Mouse (Mus musculus) embryonic facial prominence, embryonic 12.5 days (tissue): Measurements from ENCODE around the gene Ankrd2. TPM values are rescaled to one million over a fixed set of nuclear protein-coding genes. Genes with fewer than 3 reads are reported as not detected.

ENCODE experiments used
- ATAC-seq: fragments of 200-750 bp; cut with Nextera tagmentation; 2 replicates; pipeline ENCODE4 v1.8.0; 2017; ENCODE audit not compliant: insufficient number of reproducible peaks, insufficient read depth, low FRiP score, low TSS enrichment
- H3K27ac ChIP-seq: fragments of 300-500 bp; sonication (generic); 2 replicates; pipeline ENCODE4 v1.5.1; 2016; ENCODE audit warnings: mild to moderate bottlenecking
- H3K27me3 ChIP-seq: fragments of 300-500 bp; sonication (generic); 2 replicates; pipeline ENCODE4 v1.6.1; 2016; ENCODE audit warnings: mild to moderate bottlenecking, moderate library complexity
- H3K36me3 ChIP-seq: fragments of 300-500 bp; sonication (generic); 2 replicates; pipeline ENCODE4 v1.6.1; 2016; ENCODE audit warnings: mild to moderate bottlenecking
- H3K4me1 ChIP-seq: fragments of 300-500 bp; sonication (generic); 2 replicates; pipeline ENCODE4 v1.6.1; 2016
- H3K4me2 ChIP-seq: fragments of 300-500 bp; sonication (generic); replicated peaks from 2 replicates; pipeline ENCODE4 v1.6.1; 2016; ENCODE audit warnings: mild to moderate bottlenecking, moderate library complexity
- H3K4me3 ChIP-seq: fragments of 300-500 bp; sonication (generic); 2 replicates; pipeline ENCODE4 v1.5.1; 2016; ENCODE audit warnings: mild to moderate bottlenecking
- H3K9ac ChIP-seq: fragments of 300-500 bp; sonication (generic); 2 replicates; pipeline ENCODE4 v1.6.1; 2016; ENCODE audit warnings: mild to moderate bottlenecking, moderate library complexity
- H3K9me3 ChIP-seq: fragments of 300-500 bp; sonication (generic); 2 replicates; pipeline ENCODE4 v1.6.1; 2016; ENCODE audit warnings: mild to moderate bottlenecking, moderate library complexity
- WGBS: fragments of 180-500 bp; shearing (Covaris S2); methylation state at CpG from one replicate; pipeline ENCODE4 v1.1.7; 2016; 5-methylcytosine and 5-hydroxymethylcytosine counted together
- polyA plus RNA-seq: library from polyadenylated mRNA; unstranded; fragments of >200 nt; fragmentation: Nextera tagmentation; extraction: Ambion mirVana; gene quantifications from 2 replicates; pipeline ENCODE4 v1.2.1, GENCODE M21; 2016

Ankrd2 gene
- polyA plus RNA-seq, 1 experiment from 2014 or later: 0.24 TPM

DNA sequence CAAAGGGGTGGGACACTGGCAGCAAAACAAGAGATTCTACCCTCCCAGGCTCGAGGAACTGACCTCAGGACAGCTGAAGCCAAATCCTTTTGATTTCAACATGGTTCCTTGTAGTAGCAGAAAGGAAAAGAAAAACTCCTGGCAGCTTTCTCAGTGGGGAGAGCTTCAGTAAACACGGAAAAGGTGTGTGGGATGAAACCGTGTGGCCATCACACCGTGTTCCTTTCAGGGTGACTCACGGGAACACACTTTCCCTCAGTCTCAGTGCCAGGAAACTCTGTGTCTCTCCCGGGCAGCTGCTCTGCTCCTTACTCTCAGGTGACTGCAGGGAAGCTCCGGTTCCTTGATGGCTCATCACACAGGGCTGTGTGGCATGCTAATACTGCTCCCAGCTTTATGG is 22.6 kb downstream of the Ankrd2 start:
- no peak overlapping the region for H3K4me2 ChIP-seq
- no peak overlapping the region for H3K4me3 ChIP-seq
- no peak overlapping the region for H3K27ac ChIP-seq
- H3K4me1 ChIP-seq: no peaks in the 10 kb centered on the region
- WGBS: 75% methylated on average over 7 of the region's 7 CpGs
- H3K36me3 ChIP-seq: no peaks in the 10 kb centered on the region
- no peak for ATAC-seq
- no peak overlapping the region for H3K9ac ChIP-seq
- H3K27me3 ChIP-seq: no peaks in the 10 kb centered on the region
- no peaks in the 10 kb centered on the region for H3K9me3 ChIP-seq

DNA sequence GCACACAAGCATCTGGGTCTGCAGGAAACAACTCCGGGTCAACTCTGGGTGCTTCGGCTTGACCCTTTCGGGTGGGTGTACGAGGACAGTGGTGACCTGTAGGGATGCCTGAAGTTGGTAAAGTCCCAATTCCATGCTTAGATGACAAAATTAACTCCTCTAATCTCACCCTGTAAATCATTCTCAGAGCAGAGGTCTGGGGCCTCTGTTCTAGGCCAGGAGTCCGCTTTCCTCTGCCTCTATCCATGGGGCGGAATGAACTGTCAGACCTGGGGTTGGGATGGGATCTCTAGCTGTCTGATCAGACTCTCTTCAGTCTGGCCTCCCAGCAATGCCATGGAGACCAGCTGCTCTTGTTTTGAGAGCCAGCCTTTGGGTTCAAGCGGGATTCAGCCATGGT is 25.6 kb downstream of the Ankrd2 start:
- WGBS: 88% methylated on average over 7 of the region's 7 CpGs
- Histone ChIP-seq H3K4me2 (no peak overlapping the region), H3K4me3 (no peak overlapping the region), H3K27me3 (no peaks in the 10 kb centered on the region), H3K9me3 (no peaks in the 10 kb centered on the region), H3K36me3 (no peaks in the 10 kb centered on the region), H3K9ac (no peak overlapping the region), H3K4me1 (no peaks in the 10 kb centered on the region), H3K27ac (no peak overlapping the region)
- ATAC-seq: no peak

DNA sequence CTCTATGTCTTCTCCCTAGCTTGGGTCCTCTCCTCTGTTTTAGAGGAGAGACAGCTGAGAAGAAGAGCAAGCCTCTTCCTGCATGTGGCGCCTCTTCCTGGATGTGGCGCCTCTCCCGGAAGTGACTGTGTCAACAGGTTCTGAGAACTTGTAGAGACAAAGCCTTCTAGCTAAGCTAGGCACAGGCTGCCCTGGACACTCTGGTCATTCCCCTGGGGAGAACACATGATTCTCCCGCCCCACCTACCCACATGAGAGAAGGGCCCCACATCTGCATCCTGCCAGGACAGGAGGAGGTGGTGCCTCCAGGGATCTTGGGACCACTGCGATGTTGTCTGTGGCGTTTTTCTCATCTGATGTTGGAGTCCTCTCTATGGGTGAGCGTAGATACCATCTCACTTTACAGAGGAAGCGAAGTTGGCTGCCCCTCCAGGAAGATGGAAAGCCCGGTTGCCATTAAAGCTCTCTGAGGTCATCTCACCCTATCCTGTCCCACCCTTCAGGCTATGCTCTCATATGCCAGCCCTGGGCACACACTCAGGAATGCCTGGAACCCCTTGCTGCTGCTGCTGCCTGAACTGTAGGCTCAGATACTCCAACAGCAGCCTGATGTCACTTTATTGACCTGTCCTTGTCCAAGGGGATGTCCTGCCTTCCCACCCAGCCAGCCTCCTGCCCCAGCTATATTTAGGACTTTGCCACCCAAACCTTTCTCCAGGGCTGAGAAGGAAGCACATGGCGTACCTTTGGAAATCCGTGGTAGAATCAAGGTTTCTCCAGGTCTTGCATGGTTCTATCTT is 32.8 kb downstream of the Ankrd2 start:
- H3K4me3 ChIP-seq: no peak overlapping the region
- H3K36me3 ChIP-seq: no peaks in the 10 kb centered on the region
- no peaks in the 10 kb centered on the region for H3K9me3 ChIP-seq
- no peak overlapping the region for H3K9ac ChIP-seq
- no peaks in the 10 kb centered on the region for H3K27me3 ChIP-seq
- 77% methylated on average over 11 of the region's 11 CpGs for WGBS
- no peak overlapping the region for H3K27ac ChIP-seq
- H3K4me1 ChIP-seq: no peaks in the 10 kb centered on the region
- no peak overlapping the region for H3K4me2 ChIP-seq
- no peak for ATAC-seq

DNA sequence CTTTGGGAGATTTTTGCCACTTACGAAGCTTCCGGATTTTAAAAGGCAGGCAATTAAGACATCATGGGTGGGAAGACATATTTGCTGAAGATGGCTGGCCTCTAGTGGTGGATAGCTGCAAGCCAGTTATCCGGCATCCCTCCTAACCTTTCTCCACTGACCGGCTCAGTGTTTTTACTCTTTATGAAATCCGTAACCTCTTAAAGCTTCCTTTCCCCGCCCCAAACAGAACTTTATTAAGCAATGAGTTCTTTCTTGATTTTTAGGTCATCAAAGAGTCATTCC is 33.4 kb downstream of the Ankrd2 start:
- Histone ChIP-seq H3K4me3 (no peak overlapping the region), H3K27me3 (no peaks in the 10 kb centered on the region), H3K9ac (no peak overlapping the region), H3K4me1 (no peaks in the 10 kb centered on the region), H3K9me3 (no peaks in the 10 kb centered on the region), H3K36me3 (no peaks in the 10 kb centered on the region), H3K27ac (no peak overlapping the region), H3K4me2 (no peak overlapping the region)
- 63% methylated on average over 6 of the region's 6 CpGs for WGBS
- no peak for ATAC-seq

DNA sequence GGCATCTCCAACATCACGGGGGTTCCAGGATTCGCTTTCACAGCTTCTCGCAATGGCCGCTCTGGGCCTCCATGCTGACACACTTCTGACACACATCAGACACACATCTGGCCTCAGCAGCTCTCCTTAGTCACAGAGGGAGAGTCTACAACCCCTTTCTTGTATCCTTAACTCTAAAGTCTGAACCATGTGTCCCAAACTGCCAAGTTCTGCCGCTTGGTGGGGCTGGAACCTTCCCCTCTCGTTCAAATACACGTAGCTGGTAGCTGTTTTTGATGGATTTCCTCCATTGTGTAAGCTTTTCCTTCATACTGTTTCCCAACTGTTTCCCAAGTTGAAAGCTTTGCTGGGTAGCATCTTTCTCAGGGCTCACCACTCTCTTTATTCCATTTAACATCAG is 35.4 kb downstream of the Ankrd2 start:
- WGBS: 79% methylated on average over 7 of the region's 7 CpGs
- Histone ChIP-seq H3K27ac (no peak overlapping the region), H3K36me3 (peaks cover 17% of the 10 kb centered on the region), H3K27me3 (no peaks in the 10 kb centered on the region), H3K4me3 (no peak overlapping the region), H3K9ac (no peak overlapping the region), H3K4me1 (no peaks in the 10 kb centered on the region), H3K4me2 (no peak overlapping the region), H3K9me3 (no peaks in the 10 kb centered on the region)
- no peak for ATAC-seq

DNA sequence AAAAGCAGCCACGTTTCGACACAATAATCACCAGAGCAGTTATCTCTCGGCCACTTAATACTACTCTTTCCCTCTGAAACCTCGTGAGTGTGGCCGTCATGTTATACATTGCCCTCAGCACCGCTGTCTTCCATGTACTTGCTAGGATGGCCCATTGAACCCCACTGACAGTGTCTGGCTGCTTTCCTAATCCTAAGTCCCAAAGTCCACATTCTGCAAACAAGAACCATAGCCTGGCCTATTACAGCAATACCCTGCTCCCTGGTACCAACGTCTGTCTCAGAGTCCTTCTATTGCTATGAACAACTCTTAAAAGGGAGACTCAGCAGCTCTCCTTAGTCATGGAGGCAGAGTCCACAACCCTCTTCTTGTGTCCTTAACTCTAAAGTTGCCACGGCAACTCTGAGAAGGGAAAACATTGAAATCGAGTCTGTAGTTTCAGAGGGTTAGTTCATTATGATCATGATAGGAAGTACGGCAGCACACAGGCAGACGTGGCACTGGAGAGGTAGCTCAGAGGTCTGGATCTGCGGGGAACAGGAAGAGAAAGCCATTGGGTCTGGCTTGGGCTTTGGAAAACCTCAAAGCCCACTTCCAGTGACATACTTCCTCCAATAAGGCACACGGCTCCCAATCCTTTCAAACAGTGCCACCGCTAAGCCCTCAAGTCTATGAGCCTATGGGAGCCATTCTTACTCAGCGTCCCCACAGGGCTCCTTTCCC is 36.2 kb downstream of the Ankrd2 start:
- no peak overlapping the region for H3K4me2 ChIP-seq
- no peaks in the 10 kb centered on the region for H3K9me3 ChIP-seq
- no peak overlapping the region for H3K4me3 ChIP-seq
- peaks cover 17% of the 10 kb centered on the region for H3K36me3 ChIP-seq
- no peak overlapping the region for H3K27ac ChIP-seq
- no peak for ATAC-seq
- 86% methylated on average over 15 of the region's 15 CpGs for WGBS
- no peaks in the 10 kb centered on the region for H3K4me1 ChIP-seq
- no peaks in the 10 kb centered on the region for H3K27me3 ChIP-seq
- no peak overlapping the region for H3K9ac ChIP-seq

DNA sequence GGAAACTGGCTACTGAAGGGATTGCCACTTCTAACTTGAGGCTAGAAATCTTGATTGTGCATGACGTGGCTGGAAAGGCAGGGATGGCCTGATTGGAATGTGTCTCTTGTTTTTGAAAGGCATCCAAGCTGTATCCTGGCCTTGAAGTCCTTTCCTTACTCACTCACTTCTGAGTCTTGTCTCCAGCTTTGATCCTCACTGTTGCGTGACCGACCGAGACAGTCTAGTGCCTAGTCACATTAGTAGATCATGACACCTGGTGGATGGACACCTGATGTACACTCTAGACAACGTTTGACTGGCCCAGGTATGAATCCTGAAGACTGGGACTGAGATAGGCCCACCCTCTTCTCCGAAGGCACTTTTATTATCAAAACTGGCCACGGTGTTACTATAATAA is 37.0 kb downstream of the Ankrd2 start:
- no peak overlapping the region for H3K9ac ChIP-seq
- ATAC-seq: no peak
- H3K4me3 ChIP-seq: no peak overlapping the region
- no peaks in the 10 kb centered on the region for H3K9me3 ChIP-seq
- no peak overlapping the region for H3K27ac ChIP-seq
- peaks cover 22% of the 10 kb centered on the region for H3K36me3 ChIP-seq
- no peak overlapping the region for H3K4me2 ChIP-seq
- no peaks in the 10 kb centered on the region for H3K27me3 ChIP-seq
- WGBS: 78% methylated on average over 7 of the region's 7 CpGs
- no peaks in the 10 kb centered on the region for H3K4me1 ChIP-seq

DNA sequence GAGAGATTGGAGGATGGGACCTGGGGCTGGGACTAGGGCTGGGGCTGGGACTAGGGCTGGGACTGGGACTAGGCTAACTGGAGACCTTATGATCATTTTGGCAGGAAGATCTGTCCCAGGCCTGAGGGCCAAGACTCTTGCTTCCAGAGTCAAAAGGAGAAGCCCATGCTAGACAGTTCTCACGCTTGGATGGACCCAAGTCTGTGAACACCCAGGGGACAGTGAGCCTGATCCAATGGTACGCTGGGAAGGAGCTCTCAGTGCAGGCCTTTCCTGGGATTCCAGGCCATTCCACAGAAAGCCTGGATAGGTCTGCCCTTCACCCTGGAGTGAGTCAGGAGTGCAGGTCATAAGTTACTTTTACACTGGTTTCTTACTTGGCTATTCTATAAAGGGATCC is 39.3 kb downstream of the Ankrd2 start:
- H3K9ac ChIP-seq: no peak overlapping the region
- no peaks in the 10 kb centered on the region for H3K9me3 ChIP-seq
- 77% methylated on average over 2 of the region's 2 CpGs for WGBS
- H3K27me3 ChIP-seq: no peaks in the 10 kb centered on the region
- no peak overlapping the region for H3K27ac ChIP-seq
- ATAC-seq: no peak
- no peak overlapping the region for H3K4me2 ChIP-seq
- no peak overlapping the region for H3K4me3 ChIP-seq
- peaks cover 24% of the 10 kb centered on the region for H3K36me3 ChIP-seq
- no peaks in the 10 kb centered on the region for H3K4me1 ChIP-seq

DNA sequence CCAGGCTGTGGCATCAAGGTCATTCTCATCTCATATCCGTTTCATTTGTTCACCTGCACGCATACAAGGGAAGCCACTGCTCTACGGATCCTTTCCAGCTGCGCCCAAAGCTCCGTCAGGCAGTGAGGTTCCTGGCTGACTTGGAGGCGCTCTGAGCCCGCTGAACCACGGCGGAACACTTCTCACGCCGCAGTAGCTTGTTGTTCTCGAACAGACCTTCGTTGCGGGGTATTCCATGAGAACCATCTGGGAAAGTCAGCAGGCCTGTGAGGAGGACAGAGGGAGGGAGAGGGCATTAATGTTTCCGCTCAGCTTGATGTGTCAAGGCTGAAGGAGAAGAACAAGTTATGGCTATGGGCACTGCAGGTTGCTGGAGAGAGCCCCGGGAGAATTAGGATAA is 40.2 kb downstream of the Ankrd2 start:
- 89% methylated on average over 16 of the region's 16 CpGs for WGBS
- no peak overlapping the region for H3K27ac ChIP-seq
- H3K4me1 ChIP-seq: no peaks in the 10 kb centered on the region
- H3K9me3 ChIP-seq: no peaks in the 10 kb centered on the region
- H3K4me3 ChIP-seq: no peak overlapping the region
- no peak overlapping the region for H3K9ac ChIP-seq
- ATAC-seq: no peak
- H3K27me3 ChIP-seq: no peaks in the 10 kb centered on the region
- H3K4me2 ChIP-seq: no peak overlapping the region
- peaks cover 24% of the 10 kb centered on the region for H3K36me3 ChIP-seq

DNA sequence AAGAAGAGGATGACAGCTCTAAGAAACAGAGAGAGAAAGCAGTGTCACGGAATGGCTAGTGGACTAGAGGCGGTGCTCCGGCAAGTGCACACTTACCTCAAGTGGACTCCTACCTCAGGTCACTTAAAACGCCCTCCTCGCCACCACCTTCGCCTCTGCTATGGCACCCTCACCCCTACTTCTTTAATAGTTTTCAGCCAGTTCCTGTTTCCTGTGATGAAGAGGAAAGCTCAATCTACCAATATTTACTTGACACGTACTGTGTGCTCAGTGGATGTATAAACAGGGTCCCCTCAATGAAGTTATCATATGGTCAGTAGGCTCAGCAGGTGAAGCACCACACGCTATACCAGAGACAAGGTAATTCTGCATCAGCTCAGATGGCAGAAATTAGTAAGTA is 42.8 kb downstream of the Ankrd2 start:
- WGBS: 91% methylated on average over 8 of the region's 8 CpGs
- H3K9me3 ChIP-seq: no peaks in the 10 kb centered on the region
- no peak overlapping the region for H3K27ac ChIP-seq
- no peak overlapping the region for H3K9ac ChIP-seq
- H3K4me1 ChIP-seq: no peaks in the 10 kb centered on the region
- H3K36me3 ChIP-seq: peaks cover 24% of the 10 kb centered on the region
- H3K4me3 ChIP-seq: no peak overlapping the region
- H3K4me2 ChIP-seq: no peak overlapping the region
- H3K27me3 ChIP-seq: no peaks in the 10 kb centered on the region
- ATAC-seq: no peak

DNA sequence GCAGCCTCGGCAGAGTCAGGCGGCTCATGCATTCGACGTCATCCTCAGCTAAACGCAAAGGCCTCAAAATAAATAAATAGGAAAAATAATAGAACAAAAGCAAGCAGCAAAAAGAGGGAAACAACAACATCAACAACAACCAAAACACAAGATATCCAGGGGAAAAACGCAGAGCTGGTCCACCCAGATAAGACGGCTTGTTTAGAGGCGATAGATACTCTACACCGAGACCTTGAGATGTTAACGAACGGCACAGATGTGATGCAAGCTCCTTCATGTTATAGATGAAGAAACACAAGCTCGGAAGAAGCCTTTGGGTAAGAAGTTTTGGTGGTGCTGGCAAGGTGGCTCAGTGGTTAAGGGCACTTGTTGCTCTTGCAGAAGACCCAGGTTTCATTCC is 43.2 kb downstream of the Ankrd2 start:
- no peak for ATAC-seq
- Histone ChIP-seq H3K27me3 (no peaks in the 10 kb centered on the region), H3K36me3 (peaks cover 24% of the 10 kb centered on the region), H3K4me3 (no peak overlapping the region), H3K4me1 (no peaks in the 10 kb centered on the region), H3K9me3 (no peaks in the 10 kb centered on the region), H3K27ac (no peak overlapping the region), H3K4me2 (no peak overlapping the region), H3K9ac (no peak overlapping the region)
- WGBS: 94% methylated on average over 12 of the region's 12 CpGs

DNA sequence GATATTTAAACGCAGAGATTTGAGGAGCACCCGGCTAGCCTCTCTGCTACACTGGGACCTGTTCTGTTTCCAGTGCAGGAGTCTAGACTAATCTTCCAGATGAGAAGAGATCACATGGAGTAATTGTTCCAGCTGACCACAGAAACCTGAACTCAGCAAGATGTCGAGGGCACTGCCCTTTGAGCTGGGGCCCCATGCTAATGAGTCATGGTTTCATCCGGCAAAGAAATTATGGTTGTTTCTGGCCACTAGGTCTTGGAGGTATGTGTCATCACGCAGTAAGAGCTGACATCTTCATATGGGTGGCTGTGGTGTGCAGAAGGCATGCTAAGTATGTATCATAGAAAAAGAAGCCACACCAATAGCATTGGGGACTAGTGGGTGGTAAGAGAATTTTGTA is 44.1 kb downstream of the Ankrd2 start:
- H3K4me2 ChIP-seq: no peak overlapping the region
- H3K36me3 ChIP-seq: peaks cover 20% of the 10 kb centered on the region
- no peaks in the 10 kb centered on the region for H3K9me3 ChIP-seq
- H3K9ac ChIP-seq: no peak overlapping the region
- no peak overlapping the region for H3K27ac ChIP-seq
- 76% methylated on average over 5 of the region's 5 CpGs for WGBS
- no peaks in the 10 kb centered on the region for H3K27me3 ChIP-seq
- H3K4me3 ChIP-seq: no peak overlapping the region
- ATAC-seq: no peak
- no peaks in the 10 kb centered on the region for H3K4me1 ChIP-seq
